Mouse (Mus musculus) forebrain, embryonic 14.5 days (tissue): ENCODE measurements around the gene Ltf. TPM values are rescaled to one million over a fixed set of nuclear protein-coding genes. Genes with fewer than 3 reads are reported as not detected.
A peak's percentile ranks its signal among the peaks of the same experiment; 100 is the strongest.

Source experiments
- ATAC-seq: fragments of 200-750 bp; cut with Nextera tagmentation; 2 replicates; pipeline ENCODE4 v1.8.0; 2017; ENCODE audit warnings: mild to moderate bottlenecking, moderate library complexity
- DNase-seq: peaks from one replicate; pipeline ENCODE4 v3.0.0-alpha.2; 2015; ENCODE audit warnings: low spot score
- H3K27ac ChIP-seq: fragments of 300-500 bp; sonication (generic); 2 replicates; pipeline ENCODE4 v1.5.1; 2014; ENCODE audit warnings: low read depth, mild to moderate bottlenecking, control low read depth, low read length, moderate library complexity
- H3K27me3 ChIP-seq: fragments of 300-500 bp; sonication (generic); replicated peaks from 2 replicates; pipeline ENCODE4 v1.6.1; 2014; ENCODE audit warnings: low read length, control low read depth, mixed read lengths; ENCODE audit not compliant: control insufficient read depth, insufficient read depth
- H3K36me3 ChIP-seq: fragments of 300-500 bp; sonication (generic); 2 replicates; pipeline ENCODE4 v1.6.1; 2014; ENCODE audit warnings: low read length, control low read depth; ENCODE audit not compliant: control insufficient read depth, insufficient read depth
- H3K4me1 ChIP-seq: fragments of 300-500 bp; sonication (generic); 2 replicates; pipeline ENCODE4 v1.6.1; 2014; ENCODE audit warnings: antibody characterized with exemption, low read length, control low read depth; ENCODE audit not compliant: control insufficient read depth, insufficient read depth
- H3K4me2 ChIP-seq: fragments of 300-500 bp; sonication (generic); 2 replicates; pipeline ENCODE4 v1.6.1; 2014; ENCODE audit warnings: mild to moderate bottlenecking, control low read depth, low read length
- H3K4me3 ChIP-seq: fragments of 300-500 bp; sonication (generic); 2 replicates; pipeline ENCODE4 v1.5.1; 2014; ENCODE audit warnings: low read depth, low read length, control low read depth
- H3K9ac ChIP-seq: fragments of 300-500 bp; sonication (generic); 2 replicates; pipeline ENCODE4 v1.6.1; 2014; ENCODE audit warnings: mild to moderate bottlenecking, low read length, control low read depth, moderate library complexity
- H3K9me3 ChIP-seq: fragments of 300-500 bp; sonication (generic); replicated peaks from 2 replicates; pipeline ENCODE4 v1.6.1; 2016; ENCODE audit warnings: low read length, control low read depth, mixed read lengths; ENCODE audit not compliant: control insufficient read depth
- WGBS: fragments of 180-500 bp; shearing (Covaris S2); extraction: QIAGEN DNeasy Blood & Tissue Kit; methylation state at CpG from one replicate; pipeline ENCODE4 v1.1.7; 2014; 5-methylcytosine and 5-hydroxymethylcytosine counted together
- polyA plus RNA-seq: library from polyadenylated mRNA; unstranded; fragments of >200 nt; fragmentation: Nextera tagmentation; extraction: Ambion mirVana; gene quantifications from 2 replicates; pipeline ENCODE4 v1.2.1, GENCODE M21; 2014

Ltf gene
- polyA plus RNA-seq, 1 experiment from 2014 or later = 0.42 TPM

DNA sequence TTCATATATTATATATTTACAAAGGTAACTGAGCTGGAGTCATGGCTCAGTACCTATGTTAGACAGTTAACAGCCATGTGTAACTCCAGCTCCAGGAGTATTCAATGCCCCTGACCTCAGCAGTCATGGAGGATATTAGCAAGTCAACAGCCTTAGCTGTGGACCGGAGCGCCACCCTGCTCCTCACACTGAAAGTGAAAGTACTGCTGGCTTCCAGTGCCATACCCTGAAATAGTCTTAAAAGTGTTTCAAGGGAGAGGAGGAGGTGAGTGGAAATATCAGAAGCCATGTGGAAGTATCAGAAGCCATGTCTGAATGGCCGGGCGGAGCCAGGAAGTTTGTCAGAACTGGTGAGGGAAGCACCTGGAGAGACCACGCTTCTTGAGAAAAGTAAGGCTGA lies 28.2 kb downstream of the Ltf start:
- Histone ChIP-seq H3K4me1 (no peaks in the 10 kb centered on the region), H3K27me3 (no peaks in the 10 kb centered on the region), H3K36me3 (no peaks in the 10 kb centered on the region), H3K9ac (no peak overlapping the region), H3K4me2 (no peak overlapping the region), H3K9me3 (no peaks in the 10 kb centered on the region), H3K4me3 (no peak overlapping the region), H3K27ac (no peak overlapping the region)
- DNase-seq (no peak), ATAC-seq (no peak)
- WGBS = 90% methylated on average over 5 of the region's 5 CpGs

- Histone ChIP-seq H3K36me3 (no peaks in the 10 kb centered on the region), H3K4me2 (no peak overlapping the region), H3K4me1 (no peaks in the 10 kb centered on the region), H3K27ac (no peak overlapping the region), H3K27me3 (no peaks in the 10 kb centered on the region), H3K9ac (no peak overlapping the region), H3K4me3 (no peak overlapping the region), H3K9me3 (no peaks in the 10 kb centered on the region)
- 85% methylated on average over 3 of the region's 3 CpGs for WGBS
- DNase-seq (no peak), ATAC-seq (no peak)
Measured at GRCm38 (mm10) chr9:111048452-111048851, 29.4 kb downstream of the Ltf start.

- no peak for ATAC-seq
- H3K4me3 ChIP-seq = no peak overlapping the region
- no peak overlapping the region for H3K27ac ChIP-seq
- H3K27me3 ChIP-seq = no peaks in the 10 kb centered on the region
- 90% methylated on average over 9 of the region's 9 CpGs for WGBS
- H3K36me3 ChIP-seq = no peaks in the 10 kb centered on the region
- H3K9ac ChIP-seq = no peak overlapping the region
- H3K4me1 ChIP-seq = no peaks in the 10 kb centered on the region
- H3K9me3 ChIP-seq = no peaks in the 10 kb centered on the region
- DNase-seq = no peak
- no peak overlapping the region for H3K4me2 ChIP-seq
Measured at GRCm38 (mm10) chr9:111054923-111055322, 35.9 kb downstream of the Ltf start.

DNA sequence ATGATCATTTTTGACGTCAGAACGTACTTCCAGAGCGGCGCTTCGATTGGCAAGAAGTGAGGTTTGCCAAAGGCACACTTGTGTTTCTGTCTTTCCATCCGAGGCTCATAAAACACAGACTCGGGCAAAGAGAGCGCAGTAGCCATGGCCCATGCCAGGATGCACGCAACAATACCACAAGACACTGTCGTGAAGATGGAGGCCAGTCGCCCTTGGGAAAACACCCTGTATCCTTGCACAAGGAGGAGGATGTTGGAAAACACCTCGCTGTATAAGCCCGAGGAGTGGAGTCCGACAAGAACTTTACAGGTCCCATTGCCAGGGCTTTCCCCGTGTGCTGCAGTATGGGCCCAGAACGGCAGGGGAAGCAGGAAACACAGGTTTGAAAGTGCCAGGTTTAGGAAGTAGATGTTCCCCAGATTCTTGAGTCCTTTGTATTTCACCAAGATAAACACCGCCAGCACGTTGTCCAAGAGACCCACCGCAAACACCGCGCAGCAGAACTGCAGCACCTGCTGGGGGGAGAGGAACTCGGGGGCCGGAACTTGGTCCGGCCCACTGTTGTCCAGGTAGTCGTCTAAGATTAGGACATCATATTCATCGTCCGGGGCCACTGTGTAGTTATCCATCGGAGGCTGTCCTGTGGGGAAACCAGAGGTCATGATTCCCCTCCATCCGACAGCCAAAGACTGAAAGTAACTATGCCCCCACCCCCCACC lies 36.9 kb downstream of the Ltf start:
- Histone ChIP-seq H3K27ac (no peak overlapping the region), H3K36me3 (no peaks in the 10 kb centered on the region), H3K9ac (no peak overlapping the region), H3K4me3 (no peak overlapping the region), H3K4me1 (no peaks in the 10 kb centered on the region), H3K27me3 (no peaks in the 10 kb centered on the region), H3K9me3 (no peaks in the 10 kb centered on the region), H3K4me2 (peak overlapping the region; percentile 18; the same call in 1 of the 2 replicates)
- 81% methylated on average over 29 of the region's 29 CpGs for whole genome bisulfite sequencing
- ATAC-seq = no peak
- DNase-seq = no peak

DNA sequence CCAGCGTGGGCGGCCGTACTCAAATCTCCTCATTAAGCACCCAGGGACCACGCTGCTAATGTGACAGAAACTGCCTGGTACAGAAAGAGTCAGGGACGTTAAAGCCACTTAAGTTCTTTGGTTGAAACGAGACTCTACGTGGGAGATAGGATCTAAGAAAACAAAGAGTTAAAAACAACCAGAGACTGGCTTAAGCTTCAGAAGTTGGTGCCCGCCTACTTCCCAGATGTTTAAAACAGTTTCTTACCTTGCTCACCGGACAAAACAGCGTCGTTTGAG lies 37.4 kb downstream of the Ltf start:
- H3K4me1 ChIP-seq = no peaks in the 10 kb centered on the region
- no peaks in the 10 kb centered on the region for H3K27me3 ChIP-seq
- H3K9me3 ChIP-seq = no peaks in the 10 kb centered on the region
- H3K36me3 ChIP-seq = no peaks in the 10 kb centered on the region
- H3K27ac ChIP-seq = no peak overlapping the region
- H3K9ac ChIP-seq = no peak overlapping the region
- ATAC-seq = no peak
- 22% methylated on average over 11 of the region's 11 CpGs for WGBS
- peak overlapping the region; percentile 18; the same call in 1 of the 2 replicates for H3K4me2 ChIP-seq
- DNase-seq = no peak
- no peak overlapping the region for H3K4me3 ChIP-seq

DNA sequence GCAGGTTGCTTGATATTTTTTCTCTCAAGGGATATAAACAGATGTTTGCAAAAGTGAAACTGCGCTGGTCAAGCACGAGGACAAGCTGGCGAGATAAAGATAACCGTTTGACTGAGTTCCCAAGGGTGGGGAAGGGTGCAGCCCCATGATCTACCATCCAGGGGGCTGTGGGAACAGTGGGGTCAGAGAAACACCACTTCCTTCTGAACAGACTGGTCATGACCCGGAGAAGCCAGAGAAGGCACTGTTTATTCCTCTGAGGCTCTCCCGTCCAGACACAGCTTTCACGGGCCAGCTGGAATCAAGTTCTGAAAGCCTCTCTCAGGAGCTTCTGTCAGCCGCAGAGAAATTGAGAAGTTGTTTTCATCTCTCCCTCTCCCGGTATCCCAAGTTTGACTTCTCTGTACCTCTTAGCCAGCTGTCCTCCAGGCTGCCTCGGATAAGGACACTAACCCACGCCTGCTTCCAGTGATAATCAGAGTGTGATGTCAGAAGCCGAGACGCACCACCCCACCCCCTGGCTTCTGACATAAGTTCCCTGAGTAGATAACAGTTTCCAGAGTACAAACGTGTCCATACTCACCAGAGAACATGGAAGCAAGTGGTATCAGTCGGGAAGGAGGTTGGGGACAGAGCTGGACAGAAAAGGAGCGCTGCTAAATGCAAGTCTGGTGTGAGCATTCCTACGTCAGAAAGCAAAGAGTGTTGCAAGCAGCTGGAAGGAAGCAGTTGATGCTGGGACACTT lies 37.9 kb downstream of the Ltf start, which contains the start of gene Ccrl2:
TSS of gene Ccrl2 (minus strand) at position 722 of the 746 bp plus-strand sequence.
- no peaks in the 10 kb centered on the region for H3K9me3 ChIP-seq
- no peak within 1 kb of the TSS for H3K27ac ChIP-seq
- H3K27me3 ChIP-seq = no peaks in the 10 kb centered on the region
- peak within 1 kb of the TSS; percentile 18; the same call in 1 of the 2 replicates for H3K4me2 ChIP-seq
- 60% methylated on average over 17 of the region's 17 CpGs for WGBS
- ATAC-seq = no peak
- DNase-seq = no peak
- no peaks in the 10 kb centered on the region for H3K36me3 ChIP-seq
- H3K4me3 ChIP-seq = no peak within 1 kb of the TSS
- H3K4me1 ChIP-seq = no peaks in the 10 kb centered on the region
- H3K9ac ChIP-seq = no peak within 1 kb of the TSS

- ATAC-seq = no peak
- Histone ChIP-seq H3K4me3 (no peak overlapping the region), H3K4me2 (no peak overlapping the region), H3K27me3 (no peaks in the 10 kb centered on the region), H3K27ac (no peak overlapping the region), H3K4me1 (no peaks in the 10 kb centered on the region), H3K9me3 (no peaks in the 10 kb centered on the region), H3K36me3 (no peaks in the 10 kb centered on the region), H3K9ac (no peak overlapping the region)
- DNase-seq = no peak
- WGBS = 77% methylated on average over 14 of the region's 14 CpGs
Measured at GRCm38 (mm10) chr9:111057544-111058370, 38.7 kb downstream of the Ltf start.

- Histone ChIP-seq H3K36me3 (no peaks in the 10 kb centered on the region), H3K4me1 (no peaks in the 10 kb centered on the region), H3K4me2 (no peak overlapping the region), H3K27me3 (no peaks in the 10 kb centered on the region), H3K27ac (no peak overlapping the region), H3K9me3 (no peaks in the 10 kb centered on the region), H3K4me3 (no peak overlapping the region), H3K9ac (no peak overlapping the region)
- ATAC-seq = no peak
- DNase-seq = no peak
- WGBS = 87% methylated on average over 10 of the region's 10 CpGs
Measured at GRCm38 (mm10) chr9:111058943-111059556, 40.0 kb downstream of the Ltf start.
